In genomic region chr1:86470519-86471181, GRCm38 (mm10) we compare ENCODE assay signal across 8 mouse cellular contexts. TPM values are rescaled to one million over a fixed set of nuclear protein-coding genes. Genes with fewer than 3 reads are reported as not detected.
DNase-seq lines count a peak whose midpoint lies in the region; ATAC-seq lines count a peak whose summit lies in the region.

No protein-coding gene starts in this region.

- H3K4me3 ChIP-seq in midbrain, embryonic 13.5 days (replicated peaks): no peak overlapping the region
- H3K4me3 ChIP-seq in midbrain, embryonic 15.5 days: no peak overlapping the region
- H3K4me3 ChIP-seq in liver, embryonic 16.5 days (ENCODE audit: low read depth, low read length): no peak overlapping the region

- H3K27me3 ChIP-seq in midbrain, embryonic 13.5 days: no peaks in the 10 kb centered on the region
- H3K27me3 ChIP-seq in midbrain, embryonic 15.5 days (replicated peaks): no peaks in the 10 kb centered on the region
- no peaks in the 10 kb centered on the region for H3K27me3 ChIP-seq in liver, embryonic 16.5 days (ENCODE audit: control insufficient read depth, insufficient read depth, low read depth, low read length)

- peak; percentile 86 for DNase-seq in brain, adult 2 months (ENCODE audit: low read depth, low spot score)
- peak; percentile 74 for DNase-seq in gastrocnemius, postnatal 10 days
- peak; percentile 75 for DNase-seq in kidney, adult 18-20 months
- peak; percentile 61 to 67 for DNase-seq in right cerebral cortex, postnatal 36 days (ENCODE audit: low spot score in 2 of 2)
- DNase-seq in thymus, adult 18-20 months: no peak

- H3K9ac ChIP-seq in midbrain, embryonic 13.5 days (replicated peaks): no peak overlapping the region
- no peak overlapping the region for H3K9ac ChIP-seq in midbrain, embryonic 15.5 days
- H3K9ac ChIP-seq in liver, embryonic 16.5 days (ENCODE audit: low read depth, low read length): 0 out of 2 replicates have a peak overlapping the region, but pooled peaks have one; percentile 13

- peaks cover 8% of the 10 kb centered on the region for H3K4me1 ChIP-seq in midbrain, embryonic 13.5 days (replicated peaks)
- no peaks in the 10 kb centered on the region; the same call in 1 of the 2 replicates for H3K4me1 ChIP-seq in midbrain, embryonic 15.5 days
- peaks cover 33% of the 10 kb centered on the region for H3K4me1 ChIP-seq in liver, embryonic 16.5 days (ENCODE audit: control insufficient read depth, low read depth, low read length)

- 0 out of 2 replicates have a peak, but pooled peaks have one; percentile 30 for ATAC-seq in midbrain, embryonic 13.5 days
- ATAC-seq in midbrain, embryonic 15.5 days (replicated peaks): no peak
- ATAC-seq in liver, embryonic 16.5 days (ENCODE audit: low read depth): peak; percentile 60

- 82% methylated on average over 12 of the region's 12 CpGs for WGBS in midbrain, embryonic 13.5 days
- WGBS in midbrain, embryonic 15.5 days: 73% methylated on average over 12 of the region's 12 CpGs
- WGBS in liver, embryonic 16.5 days (ENCODE audit: insufficient replicate concordance): 42% methylated on average over 12 of the region's 12 CpGs

- H3K27ac ChIP-seq in midbrain, embryonic 13.5 days: no peak overlapping the region
- no peak overlapping the region for H3K27ac ChIP-seq in midbrain, embryonic 15.5 days
- H3K27ac ChIP-seq in liver, embryonic 16.5 days (ENCODE audit: low read length): peak overlapping the region; percentile 79

- no peaks in the 10 kb centered on the region for H3K9me3 ChIP-seq in midbrain, embryonic 13.5 days
- no peaks in the 10 kb centered on the region for H3K9me3 ChIP-seq in midbrain, embryonic 15.5 days
- no peaks in the 10 kb centered on the region for H3K9me3 ChIP-seq in liver, embryonic 16.5 days (replicated peaks; ENCODE audit: control insufficient read depth, low read length)

- H3K36me3 ChIP-seq in midbrain, embryonic 13.5 days: no peaks in the 10 kb centered on the region
- H3K36me3 ChIP-seq in midbrain, embryonic 15.5 days (replicated peaks): no peaks in the 10 kb centered on the region
- H3K36me3 ChIP-seq in liver, embryonic 16.5 days (ENCODE audit: control insufficient read depth, insufficient read depth): no peaks in the 10 kb centered on the region

- no peak overlapping the region for H3K4me2 ChIP-seq in midbrain, embryonic 13.5 days (replicated peaks)
- no peak overlapping the region for H3K4me2 ChIP-seq in midbrain, embryonic 15.5 days
- peak overlapping the region; percentile 33; the same call in 1 of the 2 replicates for H3K4me2 ChIP-seq in liver, embryonic 16.5 days (ENCODE audit: low read depth, low read length)

RNA-seq across cellular contexts. Expression of gene Tex44, which starts 44.5 kb away (rescaled TPM):
- polyA plus RNA-seq in midbrain, embryonic 13.5 days (2015; fragmentation: Nextera tagmentation; extraction: Ambion mirVana): not detected in 2 replicates
- not detected in 2 replicates for polyA plus RNA-seq in midbrain, embryonic 15.5 days (2015; fragmentation: Nextera tagmentation; extraction: Ambion mirVana)
- total RNA-seq in gastrocnemius, postnatal 10 days (2021): not detected
- not detected in 2 replicates for polyA plus RNA-seq in liver, embryonic 16.5 days (2015; fragmentation: Nextera tagmentation; extraction: Ambion mirVana)

RNA-seq across cellular contexts. Expression of gene Nmur1, which starts 44.6 kb away (rescaled TPM):
- polyA plus RNA-seq in midbrain, embryonic 13.5 days (2015; fragmentation: Nextera tagmentation; extraction: Ambion mirVana): 0.22 TPM in 1 of 2 replicates, not detected in the other
- polyA plus RNA-seq in midbrain, embryonic 15.5 days (2015; fragmentation: Nextera tagmentation; extraction: Ambion mirVana): 0.61 TPM in 1 of 2 replicates, not detected in the other
- not detected for total RNA-seq in gastrocnemius, postnatal 10 days (2021)
- polyA plus RNA-seq in liver, embryonic 16.5 days (2015; fragmentation: Nextera tagmentation; extraction: Ambion mirVana): not detected in 2 replicates

RNA-seq across cellular contexts. Expression of gene Ptma, which starts 55.9 kb away (rescaled TPM):
- polyA plus RNA-seq in midbrain, embryonic 13.5 days (2015; fragmentation: Nextera tagmentation; extraction: Ambion mirVana): 2,381 and 2,469 TPM in 2 replicates
- polyA plus RNA-seq in midbrain, embryonic 15.5 days (2015; fragmentation: Nextera tagmentation; extraction: Ambion mirVana): 1,373 and 1,532 TPM in 2 replicates
- total RNA-seq in gastrocnemius, postnatal 10 days (2021): 100 to 1,000 TPM; 358 to 428 TPM
- 500 and 746 TPM in 2 replicates for polyA plus RNA-seq in liver, embryonic 16.5 days (2015; fragmentation: Nextera tagmentation; extraction: Ambion mirVana)

Comparison
In these comparisons a context has a peak if more than half of its experiments do, and no peak if none do; other contexts are left out.
1. DNase-seq: peak in brain, adult 2 months (single experiment), gastrocnemius, postnatal 10 days (single experiment), kidney, adult 18-20 months (single experiment) and right cerebral cortex, postnatal 36 days (2 of 2); none in thymus, adult 18-20 months (0 of 2).